Mouse (Mus musculus) hindbrain, embryonic 11.5 days (tissue): Measurements from ENCODE around the gene Ropn1l. TPM values are rescaled to one million over a fixed set of nuclear protein-coding genes. Genes with fewer than 3 reads are reported as not detected.

Experiments
- ATAC-seq: fragments of 200-750 bp; cut with Nextera tagmentation; 2 replicates; pipeline ENCODE4 v1.8.0; 2017; ENCODE audit warnings: mild to moderate bottlenecking, moderate TSS enrichment, moderate library complexity; ENCODE audit not compliant: low FRiP score
- DNase-seq: peaks from one replicate; pipeline ENCODE4 v3.0.0-alpha.2; 2015; ENCODE audit warnings: low spot score
- H3K27ac ChIP-seq: fragments of 300-500 bp; sonication (generic); 2 replicates; pipeline ENCODE4 v1.5.1; 2014; ENCODE audit warnings: mild to moderate bottlenecking, low read depth, low read length
- H3K27me3 ChIP-seq: fragments of 300-500 bp; sonication (generic); 2 replicates; pipeline ENCODE4 v1.6.1; 2014; ENCODE audit warnings: mild to moderate bottlenecking, low read length, moderate library complexity, mixed read lengths; ENCODE audit not compliant: control insufficient read depth, insufficient read depth
- H3K36me3 ChIP-seq: fragments of 300-500 bp; sonication (generic); 2 replicates; pipeline ENCODE4 v1.6.1; 2014; ENCODE audit warnings: mild to moderate bottlenecking, low read length, moderate library complexity, mixed read lengths; ENCODE audit not compliant: control insufficient read depth, insufficient read depth
- H3K4me1 ChIP-seq: fragments of 300-500 bp; sonication (generic); replicated peaks from 2 replicates; pipeline ENCODE4 v1.6.1; 2014; ENCODE audit warnings: low read length, mixed read lengths; ENCODE audit not compliant: control insufficient read depth, insufficient read depth
- H3K4me2 ChIP-seq: fragments of 300-500 bp; sonication (generic); replicated peaks from 2 replicates; pipeline ENCODE4 v1.6.1; 2014; ENCODE audit warnings: mild to moderate bottlenecking, low read depth, low read length
- H3K4me3 ChIP-seq: fragments of 300-500 bp; sonication (generic); 2 replicates; pipeline ENCODE4 v1.5.1; 2014; ENCODE audit warnings: low read depth, low read length
- H3K9ac ChIP-seq: fragments of 300-500 bp; sonication (generic); 2 replicates; pipeline ENCODE4 v1.6.1; 2014; ENCODE audit warnings: low read depth, low read length
- H3K9me3 ChIP-seq: fragments of 300-500 bp; sonication (generic); 2 replicates; pipeline ENCODE4 v1.6.1; 2016; ENCODE audit warnings: low read length; ENCODE audit not compliant: control insufficient read depth
- WGBS: fragments of 180-500 bp; shearing (Covaris S2); extraction: QIAGEN DNeasy Blood & Tissue Kit; methylation state at CpG from one replicate; pipeline ENCODE4 v1.1.7; 2014; 5-methylcytosine and 5-hydroxymethylcytosine counted together
- polyA plus RNA-seq: library from polyadenylated mRNA; unstranded; fragments of >200 nt; fragmentation: Nextera tagmentation; extraction: Ambion mirVana; gene quantifications from 2 replicates; pipeline ENCODE4 v1.2.1, GENCODE M21; 2014

The Ropn1l gene
- polyA plus RNA-seq, 1 experiment from 2014 or later, result 2.7 TPM

- H3K9me3 ChIP-seq, result no peaks in the 10 kb centered on the region
- no peak overlapping the region for H3K4me2 ChIP-seq
- no peak overlapping the region for H3K9ac ChIP-seq
- H3K27me3 ChIP-seq, result no peaks in the 10 kb centered on the region
- no peak for ATAC-seq
- DNase-seq, result no peak
- no peaks in the 10 kb centered on the region for H3K36me3 ChIP-seq
- 53% methylated on average over 1 of the region's 1 CpGs for WGBS
- no peak overlapping the region for H3K4me3 ChIP-seq
- no peak overlapping the region for H3K27ac ChIP-seq
- no peaks in the 10 kb centered on the region for H3K4me1 ChIP-seq
These were observed 17.5 kb downstream of the Ropn1l start for GRCm38 (mm10) chr15:31436083-31436482.

GRCm38 (mm10) chr15:31433768-31434167 lies 19.8 kb downstream of the Ropn1l start:
- H3K4me3 ChIP-seq, result no peak overlapping the region
- no peaks in the 10 kb centered on the region for H3K36me3 ChIP-seq
- H3K4me1 ChIP-seq, result no peaks in the 10 kb centered on the region
- no peak overlapping the region for H3K9ac ChIP-seq
- WGBS, result 84% methylated on average over 7 of the region's 7 CpGs
- H3K27me3 ChIP-seq, result no peaks in the 10 kb centered on the region
- DNase-seq (no peak), ATAC-seq (no peak)
- H3K9me3 ChIP-seq, result no peaks in the 10 kb centered on the region
- H3K4me2 ChIP-seq, result no peak overlapping the region
- no peak overlapping the region for H3K27ac ChIP-seq

- 77% methylated on average over 4 of the region's 8 CpGs for WGBS
- H3K4me2 ChIP-seq, result no peak overlapping the region
- DNase-seq, result no peak
- no peak overlapping the region for H3K27ac ChIP-seq
- H3K9ac ChIP-seq, result no peak overlapping the region
- H3K4me3 ChIP-seq, result no peak overlapping the region
- ATAC-seq, result no peak
- H3K27me3 ChIP-seq, result no peaks in the 10 kb centered on the region
- no peaks in the 10 kb centered on the region for H3K9me3 ChIP-seq
- no peaks in the 10 kb centered on the region for H3K4me1 ChIP-seq
- H3K36me3 ChIP-seq, result no peaks in the 10 kb centered on the region
These were observed 21.7 kb downstream of the Ropn1l start for GRCm38 (mm10) chr15:31431847-31432246.

GRCm38 (mm10) chr15:31430014-31430413 lies 23.5 kb downstream of the Ropn1l start:
- 74% methylated on average over 2 of the region's 2 CpGs for WGBS
- no peaks in the 10 kb centered on the region for H3K4me1 ChIP-seq
- H3K27ac ChIP-seq, result no peak overlapping the region
- DNase-seq, result no peak
- no peak overlapping the region for H3K4me2 ChIP-seq
- H3K4me3 ChIP-seq, result no peak overlapping the region
- no peaks in the 10 kb centered on the region for H3K9me3 ChIP-seq
- ATAC-seq, result no peak
- H3K27me3 ChIP-seq, result no peaks in the 10 kb centered on the region
- no peak overlapping the region for H3K9ac ChIP-seq
- H3K36me3 ChIP-seq, result no peaks in the 10 kb centered on the region

DNA sequence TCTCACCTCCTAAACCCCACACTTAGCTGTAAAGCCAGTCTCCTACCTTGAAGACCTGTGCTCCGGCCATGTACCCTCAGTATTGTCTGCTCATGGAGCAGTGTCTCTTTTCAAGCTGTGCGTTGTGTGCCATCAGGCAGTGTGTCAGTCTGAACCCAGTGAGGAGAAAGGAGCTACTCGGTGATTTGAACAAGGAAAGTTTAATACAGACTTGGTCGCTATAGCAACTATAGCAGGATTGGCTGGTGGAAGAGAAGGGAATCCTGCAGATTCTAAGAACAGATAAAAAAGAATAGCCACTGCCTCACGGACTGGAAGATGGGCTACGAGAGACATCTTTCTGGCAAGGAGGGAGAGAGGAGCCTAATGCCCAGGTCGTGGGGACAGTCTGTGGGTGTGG lies 24.1 kb downstream of the Ropn1l start:
- Histone ChIP-seq H3K4me2 (no peak overlapping the region), H3K4me1 (no peaks in the 10 kb centered on the region), H3K27me3 (no peaks in the 10 kb centered on the region), H3K4me3 (no peak overlapping the region), H3K9ac (no peak overlapping the region), H3K36me3 (no peaks in the 10 kb centered on the region), H3K9me3 (no peaks in the 10 kb centered on the region), H3K27ac (no peak overlapping the region)
- DNase-seq (no peak), ATAC-seq (no peak)
- WGBS, result 73% methylated on average over 7 of the region's 7 CpGs

- 70% methylated on average over 12 of the region's 12 CpGs for WGBS
- H3K36me3 ChIP-seq, result no peaks in the 10 kb centered on the region
- no peaks in the 10 kb centered on the region for H3K4me1 ChIP-seq
- no peaks in the 10 kb centered on the region for H3K9me3 ChIP-seq
- no peak overlapping the region for H3K4me2 ChIP-seq
- H3K27me3 ChIP-seq, result no peaks in the 10 kb centered on the region
- no peak for ATAC-seq
- H3K4me3 ChIP-seq, result no peak overlapping the region
- H3K27ac ChIP-seq, result no peak overlapping the region
- DNase-seq, result no peak
- no peak overlapping the region for H3K9ac ChIP-seq
These were observed 25.0 kb downstream of the Ropn1l start for GRCm38 (mm10) chr15:31428571-31428970.

DNA sequence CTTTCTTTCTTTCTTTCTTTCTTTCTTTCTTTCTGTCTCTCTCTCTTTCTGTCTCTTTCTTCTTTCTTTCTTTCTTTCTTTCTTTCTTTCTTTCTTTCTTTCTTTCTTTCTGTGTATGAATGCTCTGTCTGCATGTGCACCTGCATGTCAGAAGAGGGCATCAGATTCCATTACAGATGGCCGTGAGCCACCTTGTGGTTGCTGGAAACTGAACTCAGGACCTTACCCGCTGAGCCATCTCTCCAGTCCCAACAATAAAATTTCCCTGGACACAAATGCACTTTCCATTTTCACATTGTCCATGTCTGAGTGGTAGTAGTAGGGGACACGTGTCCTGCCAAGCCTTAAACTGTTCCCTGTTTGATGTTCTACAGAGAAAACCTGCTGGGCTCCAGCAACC lies 26.1 kb downstream of the Ropn1l start:
- Histone ChIP-seq H3K4me1 (no peaks in the 10 kb centered on the region), H3K4me3 (no peak overlapping the region), H3K9ac (no peak overlapping the region), H3K27me3 (no peaks in the 10 kb centered on the region), H3K9me3 (no peaks in the 10 kb centered on the region), H3K27ac (no peak overlapping the region), H3K36me3 (no peaks in the 10 kb centered on the region), H3K4me2 (no peak overlapping the region)
- DNase-seq (no peak), ATAC-seq (no peak)
- WGBS, result 61% methylated on average over 3 of the region's 3 CpGs

- ATAC-seq (peak; percentile 61; the same call in 1 of the 2 replicates), DNase-seq (no peak)
- H3K27ac ChIP-seq, result no peak overlapping the region
- H3K9me3 ChIP-seq, result no peaks in the 10 kb centered on the region
- H3K4me2 ChIP-seq, result no peak overlapping the region
- H3K4me1 ChIP-seq, result no peaks in the 10 kb centered on the region
- H3K27me3 ChIP-seq, result no peaks in the 10 kb centered on the region
- H3K9ac ChIP-seq, result no peak overlapping the region
- no peak overlapping the region for H3K4me3 ChIP-seq
- WGBS, result 47% methylated on average over 8 of the region's 8 CpGs
- no peaks in the 10 kb centered on the region for H3K36me3 ChIP-seq
These were observed 27.4 kb downstream of the Ropn1l start for GRCm38 (mm10) chr15:31426066-31426706.

DNA sequence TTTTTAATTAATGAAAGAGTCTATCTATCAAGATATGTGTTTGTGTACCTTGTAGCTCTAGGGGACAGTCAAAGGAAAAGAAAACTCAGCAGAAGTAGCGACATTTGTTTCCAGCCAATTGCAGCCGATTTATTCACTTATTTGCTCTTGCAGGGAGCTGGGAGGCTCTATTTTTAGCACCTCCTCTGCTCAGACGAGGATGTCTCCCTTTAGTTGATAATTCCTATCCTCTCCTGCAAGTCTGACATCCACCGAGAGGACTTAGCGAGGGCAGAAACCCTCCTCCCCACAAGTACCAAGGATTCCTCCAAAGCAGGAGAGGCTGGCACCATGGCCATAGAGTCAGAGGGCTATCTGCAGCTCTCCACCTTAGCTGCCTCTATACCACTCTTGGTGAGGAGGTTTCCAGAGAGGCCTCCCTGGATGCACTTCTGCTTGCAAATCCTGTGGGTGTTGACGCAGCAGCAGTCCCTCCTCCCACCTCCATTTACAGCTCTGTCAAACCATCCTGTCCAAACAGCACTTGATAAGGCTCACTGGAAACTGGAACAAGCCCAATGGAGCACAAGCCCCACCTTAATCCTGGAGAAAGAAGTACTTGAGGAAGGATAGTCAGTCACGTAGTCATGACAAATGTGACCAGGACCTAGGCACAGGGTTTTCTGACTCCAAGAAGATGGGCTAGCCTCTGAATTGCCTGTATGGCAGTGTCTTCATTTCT lies 30.7 kb downstream of the Ropn1l start:
- no peak for DNase-seq
- Histone ChIP-seq H3K4me2 (no peak overlapping the region), H3K4me3 (no peak overlapping the region), H3K27ac (no peak overlapping the region), H3K9me3 (no peaks in the 10 kb centered on the region), H3K4me1 (no peaks in the 10 kb centered on the region), H3K27me3 (no peaks in the 10 kb centered on the region), H3K36me3 (no peaks in the 10 kb centered on the region), H3K9ac (no peak overlapping the region)
- WGBS, result 72% methylated on average over 7 of the region's 7 CpGs
- ATAC-seq, result no peak
